Mouse (Mus musculus): ENCODE results near the gene Zfp523.
"Not testable (repeated sequence)": the region's sequence is repeated elsewhere in the genome, so short reads cannot be mapped to it uniquely, and the experiment has no call there.

Zfp523 gene

GRCm38 (mm10) chr17:28212391-28212790 lies 35.5 kb downstream of the Zfp523 start:
- DNase-seq: no peak

GRCm38 (mm10) chr17:28213236-28213635 lies 36.3 kb downstream of the Zfp523 start:
- DNase-seq: peak; percentile 44

- DNase-seq: no peak
These were observed 39.9 kb downstream of the Zfp523 start for GRCm38 (mm10) chr17:28216791-28217190.

DNA sequence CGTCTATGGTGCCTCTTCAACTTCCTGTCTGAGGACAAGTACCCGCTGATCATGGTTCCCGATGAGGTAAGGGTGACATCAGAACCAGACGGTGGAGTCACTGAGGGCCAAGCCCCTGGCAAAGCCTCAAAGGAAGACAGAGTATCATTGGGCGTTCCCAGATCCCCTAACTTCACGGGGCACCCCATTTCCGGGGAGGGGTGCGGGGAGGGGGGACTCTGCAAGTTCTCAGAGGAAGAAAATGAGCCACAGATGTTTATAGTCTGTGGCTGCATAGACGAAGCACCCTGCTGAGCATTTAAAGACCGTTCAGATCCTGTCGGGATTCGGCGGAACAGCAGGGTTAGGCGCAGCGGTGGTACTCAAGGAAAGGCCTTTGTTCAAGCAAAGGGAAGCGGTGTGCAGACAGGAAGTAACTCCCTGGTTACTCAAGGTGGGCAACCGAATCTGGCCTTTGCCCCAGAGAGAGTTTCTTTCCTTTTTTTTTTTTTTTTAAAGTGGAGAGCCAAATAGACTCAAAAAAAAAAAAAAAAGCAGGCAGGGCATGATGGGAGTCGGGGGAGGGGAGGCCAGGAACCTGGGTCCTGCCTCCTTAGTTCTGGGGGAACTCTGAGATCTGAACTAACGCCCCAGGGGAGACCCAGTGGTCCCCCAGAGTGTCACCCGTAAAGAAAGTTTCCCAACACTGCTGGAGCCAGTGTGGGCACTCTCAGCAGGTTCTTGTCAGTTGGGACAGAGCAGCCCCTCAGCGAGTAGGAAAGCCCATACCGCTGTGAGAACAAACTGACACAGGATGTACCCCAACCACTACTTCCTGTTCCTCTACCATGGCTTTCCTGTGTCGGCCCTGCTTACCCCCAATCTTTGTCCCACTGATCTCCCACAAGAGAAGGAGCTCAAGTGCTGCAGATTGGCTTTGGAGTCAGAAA lies 41.1 kb downstream of the Zfp523 start:
- no peak for DNase-seq

DNA sequence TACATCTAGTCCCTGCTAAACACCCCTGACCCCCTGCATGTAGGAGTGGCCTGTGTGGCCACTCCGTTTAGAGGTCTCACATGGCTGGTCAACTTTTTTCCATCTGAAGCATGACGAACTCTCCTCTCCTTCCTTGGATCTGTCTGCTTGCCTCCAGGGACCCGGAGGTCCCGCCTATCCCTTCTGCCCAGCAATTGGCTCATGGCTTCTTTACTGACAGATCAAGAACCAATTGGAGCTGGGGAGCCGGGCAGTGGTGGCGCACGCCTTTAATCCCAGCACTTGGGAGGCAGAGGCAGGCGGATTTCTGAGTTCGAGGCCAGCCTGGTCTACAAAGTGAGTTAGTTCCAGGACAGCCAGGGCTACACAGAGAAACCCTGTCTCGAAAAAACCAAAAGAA lies 45.5 kb downstream of the Zfp523 start:
- not testable (repeated sequence) for DNase-seq

GRCm38 (mm10) chr17:28223561-28224391 lies 46.8 kb downstream of the Zfp523 start:
- peak; percentile 99 for DNase-seq

GRCm38 (mm10) chr17:28224615-28225014 lies 47.7 kb downstream of the Zfp523 start:
- DNase-seq: no peak

DNA sequence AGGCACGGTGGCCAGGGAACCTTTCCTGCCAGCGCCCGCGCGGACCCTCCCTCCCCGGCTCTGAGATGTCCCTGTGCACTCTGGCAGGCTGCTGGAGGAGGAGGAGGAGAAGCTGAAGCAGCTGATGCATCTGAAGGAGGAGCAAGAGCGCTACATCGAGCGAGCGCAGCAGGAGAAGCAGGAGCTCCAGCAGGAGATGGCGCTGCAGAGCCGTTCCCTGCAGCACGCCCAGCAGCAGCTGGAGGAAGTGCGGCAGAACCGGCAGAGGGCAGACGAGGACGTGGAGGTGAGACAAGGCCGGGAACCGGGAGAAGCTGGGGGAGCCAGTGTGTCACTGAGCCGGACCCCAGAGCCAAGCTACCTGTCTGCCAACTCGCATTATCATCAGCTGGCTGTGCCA lies 49.1 kb downstream of the Zfp523 start:
- DNase-seq: peak; percentile 90

DNA sequence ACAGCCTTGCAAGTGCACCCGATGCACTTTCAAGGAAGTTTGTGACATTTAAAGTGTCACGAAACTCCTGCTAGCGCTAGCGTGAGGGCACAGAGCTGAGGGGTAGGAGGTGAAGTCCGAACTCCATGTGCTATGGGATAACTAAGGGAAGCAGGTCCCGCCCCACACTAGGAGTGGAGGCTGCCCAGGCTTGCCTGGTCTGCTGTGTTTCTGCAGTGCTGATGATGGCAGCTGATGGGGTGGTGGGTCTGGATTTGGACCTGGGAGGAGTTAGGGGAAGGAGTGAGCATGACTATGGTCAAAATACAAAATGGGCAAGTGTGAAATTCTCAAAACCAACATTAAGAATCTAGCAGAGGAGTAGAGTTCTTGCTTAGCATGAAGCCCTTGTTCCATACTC lies 53.6 kb downstream of the Zfp523 start:
- DNase-seq: no peak

GRCm38 (mm10) chr17:28231026-28231736 lies 54.3 kb downstream of the Zfp523 start:
- DNase-seq: no peak

DNA sequence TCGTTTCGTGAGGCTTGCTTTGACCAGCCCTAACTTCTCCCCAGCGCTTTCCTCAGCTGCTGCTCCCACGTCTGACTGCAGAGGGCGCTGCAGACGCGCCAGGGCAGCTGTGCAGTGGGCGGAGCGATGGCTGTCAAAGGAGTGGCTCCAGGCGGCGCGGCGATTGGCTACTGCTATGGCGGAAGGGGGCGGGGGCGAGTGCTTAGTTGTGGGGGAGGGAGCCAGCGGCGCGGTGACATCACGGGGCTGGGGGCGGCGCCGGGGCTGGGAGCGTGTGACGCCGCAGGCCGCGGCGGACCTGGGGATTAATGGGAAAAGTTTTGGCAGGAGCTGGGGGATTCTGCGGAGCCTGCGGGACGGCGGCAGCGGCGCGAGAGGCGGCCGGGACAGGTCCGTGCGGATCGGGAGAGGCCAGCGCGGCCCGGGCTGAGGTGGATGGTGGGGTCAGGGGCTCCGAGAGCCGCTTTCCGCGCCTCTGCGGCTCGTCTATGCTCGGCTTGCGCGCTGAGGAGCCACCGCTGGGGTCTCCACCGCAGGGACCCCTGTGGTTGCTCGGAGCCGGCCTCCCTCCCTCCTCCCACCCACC lies 55.6 kb downstream of the Zfp523 start, which contains the start of gene Ppard:
Gene Ppard (plus strand): TSS at position 226 of the 586 bp plus-strand sequence.
- DNase-seq: peak; percentile 100

DNA sequence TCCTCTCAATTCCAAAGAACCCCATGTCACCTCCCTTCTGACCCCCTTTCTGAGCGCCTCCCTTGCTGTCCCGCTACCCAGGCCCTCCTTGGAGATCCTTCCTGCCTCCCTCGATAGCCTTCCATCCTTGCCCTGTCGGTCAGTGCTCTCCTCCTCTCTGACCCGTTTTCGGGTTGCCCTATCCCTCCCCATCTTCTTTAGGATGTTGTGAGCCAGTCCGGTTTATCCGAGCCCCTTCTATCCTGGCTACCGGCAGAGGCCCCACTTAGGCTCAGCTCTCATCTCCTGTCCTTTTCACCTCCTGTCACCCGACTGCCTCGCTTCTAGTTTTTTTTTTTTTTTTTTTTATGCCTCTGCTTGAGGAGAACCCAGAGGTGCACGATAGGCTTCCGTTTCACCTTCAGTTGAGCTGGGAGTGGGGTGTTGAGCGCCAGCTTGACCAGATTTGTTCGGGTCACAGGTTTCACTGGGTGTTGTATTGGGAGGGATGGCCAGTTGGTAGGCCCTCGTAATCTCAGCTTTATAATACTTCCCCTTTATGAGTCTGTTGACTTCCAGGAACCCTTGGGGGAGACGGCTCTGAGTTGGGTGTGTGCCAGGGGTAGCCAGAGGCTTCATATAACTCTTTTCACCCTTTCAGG lies 56.3 kb downstream of the Zfp523 start:
- DNase-seq: peak; percentile 46

DNA sequence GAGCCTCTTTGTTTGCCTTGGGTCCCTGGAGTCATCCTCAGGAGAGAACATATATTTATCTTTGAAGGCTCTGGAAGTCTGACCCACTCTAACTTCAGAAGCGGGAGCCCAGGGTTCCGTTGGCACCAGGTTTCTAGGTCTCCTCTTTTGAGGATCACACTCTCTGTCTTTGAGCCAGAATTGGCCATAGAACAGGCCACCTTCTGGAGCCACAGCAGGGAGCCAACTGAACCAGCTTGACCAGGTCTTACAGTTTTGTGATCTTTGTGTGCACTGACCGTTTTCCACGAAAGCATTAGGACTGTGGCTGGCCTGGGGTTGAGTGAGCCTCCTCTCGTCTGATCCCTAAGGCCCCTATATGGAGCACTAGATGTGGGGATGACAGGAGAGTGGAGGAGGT lies 57.7 kb downstream of the Zfp523 start:
- DNase-seq: no peak

GRCm38 (mm10) chr17:28235982-28236635 lies 59.2 kb downstream of the Zfp523 start:
- DNase-seq: no peak

GRCm38 (mm10) chr17:28236636-28237015 lies 59.7 kb downstream of the Zfp523 start:
- peak; percentile 71 for DNase-seq

DNA sequence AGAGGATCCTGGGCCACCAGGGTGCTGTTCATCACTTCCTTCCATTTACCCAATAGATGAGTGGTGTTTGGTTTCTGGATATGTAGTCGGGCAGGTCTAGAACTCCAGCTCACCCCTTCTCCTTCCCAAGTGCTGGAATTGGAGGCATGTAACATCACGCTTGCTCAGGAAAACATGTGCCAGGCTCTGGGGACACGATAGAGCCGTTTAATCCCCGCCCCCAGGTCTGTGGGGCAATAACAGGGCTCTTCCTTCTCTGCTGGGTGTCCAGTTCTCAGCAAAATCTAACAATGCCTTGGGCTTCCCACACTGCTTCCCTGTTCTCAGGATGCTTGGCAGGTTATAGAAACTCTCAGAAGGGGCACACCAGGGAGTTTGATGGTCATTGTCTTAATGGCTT lies 60.4 kb downstream of the Zfp523 start:
- DNase-seq: peak; percentile 57

DNA sequence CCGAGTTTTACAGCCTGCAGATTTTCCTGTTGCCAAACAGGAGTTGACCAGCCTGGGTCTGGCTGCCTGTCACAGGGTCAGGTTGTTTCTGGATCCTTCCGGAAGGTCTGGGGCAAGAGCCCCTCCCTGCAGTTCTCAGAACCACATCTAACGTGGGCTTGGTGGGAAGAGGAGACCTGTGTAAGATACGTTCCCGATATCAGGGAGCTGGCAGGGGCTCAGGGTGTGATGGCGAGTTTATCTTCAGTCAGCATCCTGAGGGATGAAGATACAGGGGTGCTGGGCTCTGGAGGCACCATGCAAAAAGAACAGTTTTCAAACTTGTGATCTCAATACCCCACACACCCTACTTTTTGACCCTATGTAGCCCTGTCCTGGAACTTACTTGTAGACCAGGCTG lies 60.9 kb downstream of the Zfp523 start:
- DNase-seq: peak; percentile 79

- no peak for DNase-seq
These were observed 63.9 kb downstream of the Zfp523 start for GRCm38 (mm10) chr17:28240846-28241245.

DNA sequence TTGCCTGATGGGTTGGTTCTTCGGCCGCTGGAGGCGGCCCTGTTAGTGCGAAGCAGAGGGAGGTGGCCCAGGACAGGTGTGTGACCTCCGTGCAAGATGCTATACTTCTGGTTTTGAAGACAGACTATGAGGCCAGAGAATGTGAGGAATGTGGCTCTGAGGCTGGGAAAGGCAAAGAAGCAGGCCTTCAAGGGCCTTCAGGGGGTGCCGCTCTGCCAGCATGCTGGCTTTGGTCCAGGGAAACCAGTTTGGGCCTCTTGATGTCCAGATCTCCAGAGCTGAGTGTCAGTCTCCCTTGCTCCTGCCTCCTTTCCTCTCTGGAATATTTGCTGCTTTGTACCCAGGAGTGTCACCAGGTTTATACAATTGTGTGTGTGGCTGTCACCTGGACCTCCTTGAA lies 65.4 kb downstream of the Zfp523 start:
- no peak for DNase-seq

GRCm38 (mm10) chr17:28244214-28244613 lies 67.3 kb downstream of the Zfp523 start:
- no peak for DNase-seq

DNA sequence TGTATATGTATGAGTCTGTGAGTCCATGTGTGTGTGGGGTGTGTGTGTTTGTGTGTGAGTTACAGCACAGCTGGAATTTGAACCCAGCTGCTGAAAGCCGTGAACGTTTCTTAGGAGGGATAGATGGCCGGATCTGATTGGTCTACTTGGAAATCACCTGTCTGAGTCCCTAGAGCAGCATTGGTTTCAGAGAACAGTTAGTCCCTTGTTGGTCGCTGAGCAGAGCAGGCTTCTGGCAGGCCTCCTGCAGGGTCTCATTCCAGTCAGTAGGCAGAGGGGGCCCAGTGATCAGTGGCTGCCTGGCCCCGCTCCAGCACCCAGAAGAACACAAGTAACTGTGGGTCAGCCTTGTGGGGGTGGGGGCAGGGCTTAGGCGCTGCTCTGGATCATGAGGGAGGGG lies 67.8 kb downstream of the Zfp523 start:
- no peak for DNase-seq

DNA sequence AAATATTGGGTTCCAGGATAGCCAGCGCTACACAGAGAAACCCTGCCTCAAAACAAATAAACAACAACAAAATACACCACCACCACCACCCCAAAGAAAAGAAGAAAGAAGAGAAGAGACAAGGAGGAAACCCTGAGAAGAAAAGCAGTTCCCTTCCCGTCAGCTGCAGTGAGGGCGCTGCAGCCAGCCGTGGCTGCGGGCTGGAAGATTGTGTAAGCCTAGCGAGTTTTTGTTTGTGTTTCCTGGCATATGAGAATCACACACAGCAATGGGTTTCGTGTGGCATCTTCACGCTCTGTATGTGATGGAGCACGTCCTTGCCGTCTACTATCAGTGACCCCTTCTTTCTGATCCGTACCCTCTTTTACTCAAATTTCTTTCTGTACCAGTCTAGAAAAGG lies 69.7 kb downstream of the Zfp523 start:
- DNase-seq: no peak

All from liver (tissue).